Mouse (Mus musculus) frontal cortex, postnatal 25 days (tissue): ENCODE data around the gene Uggt1.

ENCODE experiments used
- DNase-seq, 2 experiments: peaks; one replicate each; pipeline ENCODE4 v3.0.0; 2022; ENCODE audit warnings: low spot score in 2 of 2

Gene Uggt1

DNA sequence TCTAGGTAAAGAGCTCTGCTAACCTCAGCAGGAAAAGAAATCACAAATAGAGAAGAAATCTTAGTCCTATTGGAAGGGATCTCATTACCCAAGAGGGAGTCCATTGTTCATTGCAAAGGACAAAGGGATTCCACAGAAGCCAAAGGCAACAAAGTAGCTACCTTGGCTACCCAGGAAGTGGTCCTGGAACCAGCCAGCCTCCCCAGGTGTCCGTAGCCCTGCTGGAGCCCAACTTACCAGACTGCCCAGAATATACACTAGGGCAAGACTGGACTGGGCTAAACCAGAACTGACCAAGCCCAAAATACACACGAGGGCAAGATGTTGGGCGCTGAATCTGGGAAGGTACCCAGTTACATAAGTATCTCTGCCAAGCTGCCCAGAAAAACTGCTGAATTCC, 129.7 kb downstream of the Uggt1 start:
- DNase-seq, result no peak

- DNase-seq, result no peak
Measured at GRCm38 (mm10) chr1:36113670-36114069, 130.8 kb downstream of the Uggt1 start.

DNA sequence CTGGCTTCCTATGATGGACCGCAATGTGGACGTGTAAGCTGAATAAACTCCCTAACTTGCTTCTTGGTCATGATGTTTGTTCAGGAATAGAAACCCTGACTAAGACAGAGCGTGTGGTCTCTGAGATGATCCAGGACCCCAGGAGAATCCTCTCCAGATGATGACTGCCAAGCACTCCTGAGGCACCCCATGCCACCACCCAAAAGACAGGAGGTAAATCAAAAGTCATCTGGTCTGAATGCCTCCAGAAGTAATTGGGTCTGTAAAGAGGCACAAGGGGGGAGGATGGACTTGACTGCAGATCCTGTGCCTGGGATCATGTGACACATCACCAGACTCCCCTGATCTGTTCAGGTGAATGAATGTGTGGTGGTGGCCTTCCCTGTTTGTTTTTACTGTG, 131.9 kb downstream of the Uggt1 start:
- DNase-seq, result no peak

GRCm38 (mm10) chr1:36109987-36110386, 134.5 kb downstream of the Uggt1 start:
- no peak for DNase-seq

DNA sequence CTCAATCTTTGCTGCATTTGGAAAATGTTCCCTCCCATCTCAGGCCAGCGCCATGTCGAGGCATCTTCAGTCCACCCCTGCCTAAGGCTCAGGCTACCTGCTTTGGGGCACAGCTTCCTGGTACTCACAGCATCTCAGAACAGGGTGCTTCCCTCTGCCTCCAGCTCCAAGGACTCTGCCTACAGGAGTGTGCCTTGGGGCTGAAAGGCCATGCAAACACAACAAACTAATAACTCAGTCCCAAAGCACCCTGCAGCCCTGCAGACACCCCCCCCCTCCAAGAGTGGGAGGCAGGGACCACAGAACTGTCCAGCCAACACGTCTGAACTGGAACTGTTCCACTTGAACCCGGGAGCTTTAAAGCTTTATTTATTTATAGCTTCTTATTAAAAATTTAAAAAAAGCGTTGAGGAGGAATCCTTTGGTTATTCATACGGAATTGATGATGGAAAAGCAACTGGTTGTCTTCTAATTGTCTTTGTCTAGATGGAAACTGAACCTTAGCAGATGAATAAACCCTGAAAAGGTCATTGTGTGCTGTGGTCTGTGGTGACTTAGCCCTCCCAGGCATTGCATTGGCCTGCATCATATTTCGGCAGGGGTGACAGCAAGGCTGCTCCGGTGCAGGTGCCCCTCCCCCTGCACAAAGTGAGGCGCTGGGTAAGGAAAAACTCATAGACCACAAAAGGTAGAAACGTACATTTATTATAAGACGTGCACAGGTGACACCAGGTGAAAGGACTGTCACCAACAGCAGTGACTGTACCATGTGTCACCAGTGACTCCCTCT, 138.4 kb downstream of the Uggt1 start:
- no peak for DNase-seq

GRCm38 (mm10) chr1:36100371-36100770, 144.1 kb downstream of the Uggt1 start:
- DNase-seq, result no peak

GRCm38 (mm10) chr1:36098432-36098831, 146.1 kb downstream of the Uggt1 start:
- DNase-seq, result no peak

- peak; percentile 66 to 83 for DNase-seq
Measured at GRCm38 (mm10) chr1:36095423-36096272, 148.9 kb downstream of the Uggt1 start.

- DNase-seq, result no peak
Measured at GRCm38 (mm10) chr1:36093741-36094140, 150.8 kb downstream of the Uggt1 start.

DNA sequence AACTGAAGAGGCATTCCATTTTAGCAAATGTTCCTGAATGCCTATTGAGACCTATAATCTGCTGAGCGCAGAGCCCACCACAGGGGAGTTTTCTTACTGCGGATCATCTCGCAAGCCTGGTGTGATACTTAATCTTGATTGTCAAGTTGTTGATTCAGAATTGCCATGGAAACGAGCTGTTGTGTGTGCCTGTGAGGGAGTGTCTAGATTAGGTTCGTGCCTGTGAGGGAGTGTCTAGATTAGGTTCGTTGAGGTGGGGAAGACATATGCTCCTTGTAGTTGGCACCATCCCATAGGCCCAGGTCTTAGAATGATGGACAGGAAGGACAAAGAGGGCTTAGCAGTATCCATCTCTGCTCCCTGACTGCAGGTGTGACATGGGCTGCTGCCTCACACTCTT, 153.3 kb downstream of the Uggt1 start:
- no peak for DNase-seq

DNA sequence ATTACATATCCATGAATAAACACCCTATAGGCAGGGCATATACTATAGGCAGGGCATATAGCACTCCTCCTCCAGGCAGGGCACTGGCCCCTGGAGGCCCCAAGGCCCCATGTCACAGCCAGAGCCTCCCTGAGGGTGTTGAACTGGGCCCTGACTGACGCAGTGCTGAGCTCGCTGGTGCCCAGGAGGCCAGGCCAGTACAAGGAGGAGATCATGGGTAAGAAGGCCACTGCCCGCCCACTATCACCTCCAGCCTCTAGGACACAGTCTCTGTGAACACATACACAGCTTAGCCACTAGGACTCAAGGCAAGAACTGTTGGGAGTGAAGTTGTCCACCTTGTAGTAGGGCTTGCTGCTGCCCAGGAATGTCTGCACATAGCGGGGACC, 153.8 kb downstream of the Uggt1 start:
- DNase-seq, result no peak
